Mouse (Mus musculus) CH12.LX (cell line): ENCODE results near the gene Smarca2.

Experiments
- CTCF ChIP-seq, 2 experiments: IDR thresholded peaks in 1 of 2; conservative IDR thresholded peaks in 1 of 2; 2 replicates each; pipeline ENCODE4 v1.5.1; 2011 to 2012; ENCODE audit warnings: low read depth in 2 of 2, low read length in 2 of 2, improper control_type of control experiment in 1 of 2, inconsistent platforms in 1 of 2, mild to moderate bottlenecking in 1 of 2, moderate library complexity in 1 of 2
- E2F4 ChIP-seq: IDR thresholded peaks from 2 replicates; pipeline ENCODE4 v1.6.1; 2011; ENCODE audit warnings: low read depth, low read length, improper control_type of control experiment; ENCODE audit not compliant: insufficient replicate concordance
- ELF1 ChIP-seq: IDR thresholded peaks from 2 replicates; pipeline ENCODE4 v1.6.1; 2014; ENCODE audit warnings: low read depth, mild to moderate bottlenecking, inconsistent platforms, low read length, improper control_type of control experiment
- EP300 ChIP-seq: IDR thresholded peaks from 2 replicates; pipeline ENCODE4 v1.6.1; 2011; ENCODE audit warnings: low read length, improper control_type of control experiment
- GABPA ChIP-seq: IDR thresholded peaks from 2 replicates; pipeline ENCODE4 v1.6.1; 2012; ENCODE audit warnings: low read depth, low read length, improper control_type of control experiment, inconsistent platforms; ENCODE audit not compliant: insufficient replicate concordance
- KAT2A ChIP-seq: IDR thresholded peaks from 2 replicates; pipeline ENCODE4 v1.6.1; 2012; ENCODE audit warnings: low read length, improper control_type of control experiment, inconsistent platforms; ENCODE audit not compliant: insufficient replicate concordance
- MXI1 ChIP-seq: IDR thresholded peaks from 2 replicates; pipeline ENCODE4 v1.6.1; 2011; ENCODE audit warnings: mild to moderate bottlenecking, low read depth, low read length, improper control_type of control experiment
- NELFE ChIP-seq: IDR thresholded peaks from 2 replicates; pipeline ENCODE4 v1.6.1; 2011; ENCODE audit warnings: low read depth, low read length, improper control_type of control experiment
- TBP ChIP-seq: conservative IDR thresholded peaks from 2 replicates; pipeline ENCODE4 v1.6.1; 2011; ENCODE audit warnings: low read depth, low read length, improper control_type of control experiment

DNA sequence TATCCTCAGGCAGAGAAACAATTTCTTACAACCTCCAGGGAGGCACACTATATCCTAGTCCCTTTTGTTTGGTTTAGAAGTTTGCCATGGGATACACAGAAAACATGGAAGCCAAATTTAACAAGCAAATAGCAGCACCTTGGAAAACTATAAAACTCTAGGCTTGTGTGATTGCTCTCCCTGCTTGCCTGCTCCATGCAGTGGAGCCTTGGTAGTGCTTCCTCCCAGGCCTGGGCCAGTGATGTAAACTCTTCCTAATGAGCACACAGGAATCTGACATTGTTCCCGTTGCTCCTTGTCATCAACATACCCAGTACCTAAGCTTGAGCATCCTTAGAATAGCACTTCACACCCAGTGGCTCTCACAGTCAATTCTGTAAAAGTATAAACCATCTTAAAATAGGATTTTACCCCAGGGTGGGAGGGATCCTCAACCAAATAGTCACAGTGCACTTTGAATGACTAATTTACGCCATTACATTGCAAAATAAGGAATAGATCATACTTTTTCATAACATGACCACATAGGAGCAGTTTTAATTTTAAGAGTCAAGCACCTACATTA is 1.5 kb upstream of the Smarca2 start:
- TF ChIP-seq CTCF (conservative IDR thresholded peaks at IDR 0.05 in 1 of 2, IDR thresholded peaks at IDR 0.05 in 1 of 2; ENCODE audit: low read depth in 2 of 2, low read length in 2 of 2) = no peak
- no peak for TF ChIP-seq KAT2A
- TF ChIP-seq MXI1 = no peak
- TF ChIP-seq E2F4 = no peak
- no peak for TF ChIP-seq EP300
- no peak for TF ChIP-seq GABPA
- TF ChIP-seq ELF1 = no peak
- no peak for TF ChIP-seq NELFE
- TF ChIP-seq TBP = no peak
